Mouse (Mus musculus): Measurements from ENCODE around the gene Krtap4-1. TPM values are rescaled to one million over a fixed set of nuclear protein-coding genes. Genes with fewer than 3 reads are reported as not detected.

Gene Krtap4-1
- total RNA-seq, 2 experiments from 2014 or later, result not detected

DNA sequence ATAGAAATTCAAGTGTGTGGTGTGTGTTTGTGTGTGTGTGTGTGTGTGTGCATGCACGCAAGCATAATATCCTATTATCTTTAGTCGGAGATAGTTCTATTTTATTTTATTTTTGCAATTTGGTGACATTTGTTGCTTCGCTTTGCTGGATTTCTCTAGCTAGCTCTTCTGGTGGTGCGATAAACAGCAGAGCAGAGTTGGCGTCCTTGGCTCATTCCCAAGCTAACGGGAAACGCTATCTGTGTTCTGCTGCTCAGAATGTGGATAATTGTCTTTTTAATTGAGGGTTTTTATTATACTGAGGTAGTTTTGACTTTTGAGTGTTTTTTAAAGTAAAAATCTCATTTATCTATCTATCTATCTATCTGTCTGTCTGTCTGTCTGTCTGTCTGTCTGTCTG is 42.9 kb downstream of the Krtap4-1 start:
- peak; percentile 29 to 40 for DNase-seq (ENCODE audit: low spot score in 2 of 2)

DNA sequence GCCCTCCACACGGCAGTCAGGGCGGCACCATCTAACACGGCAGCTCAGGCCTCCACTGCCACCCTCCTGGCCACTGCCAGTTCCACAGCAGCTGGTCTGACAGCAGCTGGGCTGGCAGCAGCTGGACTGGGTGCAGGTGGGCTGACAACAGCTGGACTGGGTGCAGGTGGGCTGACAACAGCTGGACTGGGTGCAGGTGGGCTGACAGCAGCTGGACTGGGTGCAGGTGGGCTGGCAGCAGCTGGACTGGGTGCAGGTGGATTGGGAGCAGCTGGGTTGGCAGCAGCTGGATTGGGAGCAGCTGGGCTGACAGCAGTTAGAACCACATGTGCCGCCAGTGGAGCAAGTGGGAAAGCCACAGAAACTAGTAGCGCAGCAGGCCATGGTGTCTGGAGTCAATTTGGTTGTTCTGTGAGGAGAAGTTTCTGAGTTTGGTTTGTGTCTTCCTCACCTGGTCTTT is 44.8 kb downstream of the Krtap4-1 start, which contains the start of gene Krtap1-4:
Krtap1-4 (minus strand) TSS at position 410 of the 460 bp plus-strand sequence.
- DNase-seq (ENCODE audit: low spot score in 2 of 2), result no peak

DNA sequence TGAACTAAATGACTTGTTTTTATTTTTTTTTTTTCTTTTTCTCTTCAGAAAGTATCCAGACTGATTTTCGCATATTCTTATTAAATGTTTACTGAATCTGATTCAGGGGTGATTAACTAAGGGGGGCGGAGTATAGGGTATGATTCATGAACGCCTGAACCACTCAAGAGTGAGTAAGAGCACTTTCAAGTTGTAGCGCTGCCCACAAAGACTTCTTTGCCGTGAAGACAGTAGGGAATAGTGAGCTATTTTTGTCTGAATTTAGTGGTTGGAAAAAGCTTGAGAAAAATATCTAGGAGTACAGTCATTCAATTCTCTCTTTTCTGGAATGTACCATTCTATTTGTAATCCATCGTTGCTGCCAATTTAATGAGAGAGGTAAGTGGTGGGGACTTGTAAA is 46.5 kb downstream of the Krtap4-1 start:
- no peak for DNase-seq (ENCODE audit: low spot score in 2 of 2)

DNA sequence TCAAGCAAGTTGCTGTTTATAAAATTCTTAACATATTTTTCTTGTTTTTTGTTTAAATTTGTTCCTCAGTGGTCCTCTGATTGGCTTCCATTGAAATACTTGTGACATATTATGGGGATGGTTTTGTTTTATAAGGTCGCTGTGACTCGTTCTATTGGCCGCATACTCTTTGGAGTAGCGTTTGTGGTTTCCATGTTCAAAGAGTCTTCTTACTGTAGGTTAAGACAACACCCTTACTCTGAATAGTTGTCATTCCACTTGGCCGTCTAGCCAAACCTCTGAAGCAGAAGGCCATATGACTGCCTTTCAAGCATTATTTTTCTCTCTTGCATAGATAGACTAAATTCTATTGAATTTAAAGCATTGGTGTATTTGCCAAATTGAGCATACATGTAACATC is 47.0 kb downstream of the Krtap4-1 start:
- DNase-seq (ENCODE audit: low spot score in 2 of 2), result no peak

DNA sequence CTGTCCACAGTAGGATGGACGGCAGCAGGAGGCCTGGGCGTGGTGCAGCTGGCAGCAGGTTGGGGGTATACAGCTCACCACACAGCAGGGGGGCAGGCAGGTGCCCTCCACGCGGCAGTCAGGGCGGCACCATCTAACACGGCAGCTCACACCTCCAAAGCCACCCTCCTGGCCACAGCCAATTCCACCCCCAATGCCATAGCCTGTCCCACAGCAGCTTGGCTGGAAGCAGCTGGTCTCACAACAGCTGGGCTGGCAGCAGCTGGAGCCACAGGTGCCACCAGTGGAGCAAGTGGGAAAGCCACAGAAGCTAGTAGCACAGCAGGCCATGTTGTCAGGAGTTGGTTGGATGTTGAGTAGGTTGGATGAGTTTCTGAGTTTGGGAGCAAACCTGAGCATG is 47.4 kb downstream of the Krtap4-1 start, which contains the start of gene Krtap1-5:
Krtap1-5 (minus strand) TSS at position 381 of the 400 bp plus-strand sequence.
- DNase-seq (ENCODE audit: low spot score in 2 of 2), result no peak

Other genes starting within 250 kb of the Krtap4-1 start
- gene Krt10, start 238.9 kb downstream of the Krtap4-1 start, total RNA-seq (2021), result 10 to 100 TPM; 14.3 to 14.8 TPM
- 1 to 10 TPM; 1.5 to 1.6 TPM for gene Krt12, start 206.0 kb downstream of the Krtap4-1 start, total RNA-seq (2021)
- not detected for gene Krt20, start 190.1 kb downstream of the Krtap4-1 start, total RNA-seq (2021)
- gene Krt23, start 135.1 kb downstream of the Krtap4-1 start, total RNA-seq (2021), result not detected
- not detected for gene Krt39, start 106.9 kb downstream of the Krtap4-1 start, total RNA-seq (2021)
- not detected for gene Krt40, start 85.1 kb downstream of the Krtap4-1 start, total RNA-seq (2021)
- not detected for gene Krtap3-3, start 77.4 kb downstream of the Krtap4-1 start, total RNA-seq (2021)
- not detected for gene Krtap3-2, start 71.4 kb downstream of the Krtap4-1 start, total RNA-seq (2021)
- gene Gm11939, start 68.8 kb downstream of the Krtap4-1 start, total RNA-seq (2021), result not detected
- gene Krtap3-1, start 61.6 kb downstream of the Krtap4-1 start, total RNA-seq (2021), result not detected
- not detected for gene Krtap1-5, start 47.2 kb downstream of the Krtap4-1 start, total RNA-seq (2021)
- not detected for gene Krtap1-4, start 44.6 kb downstream of the Krtap4-1 start, total RNA-seq (2021)
- gene Krtap1-3, start 36.9 kb downstream of the Krtap4-1 start, total RNA-seq (2021), result not detected
- gene Krtap9-3, start 30.1 kb downstream of the Krtap4-1 start, total RNA-seq (2021), result not detected
- gene Gm11938, start 24.9 kb downstream of the Krtap4-1 start, total RNA-seq (2021), result not detected
- not detected for gene Gm11937, start 18.0 kb downstream of the Krtap4-1 start, total RNA-seq (2021)
- not detected for gene Krtap2-4, start 13.4 kb downstream of the Krtap4-1 start, total RNA-seq (2021)
- not detected for gene Gm11562, start 7.8 kb downstream of the Krtap4-1 start, total RNA-seq (2021)
- gene Krtap4-2, start 6.8 kb upstream of the Krtap4-1 start, total RNA-seq (2021), result not detected
- not detected for gene Krtap4-7, start 15.9 kb upstream of the Krtap4-1 start, total RNA-seq (2021)
- gene Gm11555, start 22.0 kb upstream of the Krtap4-1 start, total RNA-seq (2021), result not detected
- gene Gm11563, start 30.7 kb upstream of the Krtap4-1 start, total RNA-seq (2021), result not detected
- not detected for gene Krtap4-6, start 37.7 kb upstream of the Krtap4-1 start, total RNA-seq (2021)
- not detected for gene Gm14190, start 62.5 kb upstream of the Krtap4-1 start, total RNA-seq (2021)
- gene Gm14180, start 106.1 kb upstream of the Krtap4-1 start, total RNA-seq (2021), result not detected
- gene Gm11595, start 144.7 kb upstream of the Krtap4-1 start, total RNA-seq (2021), result not detected
- not detected for gene Krtap4-8, start 152.5 kb upstream of the Krtap4-1 start, total RNA-seq (2021)
- not detected for gene Krtap4-9, start 157.0 kb upstream of the Krtap4-1 start, total RNA-seq (2021)
- gene Gm11596, start 165.2 kb upstream of the Krtap4-1 start, total RNA-seq (2021), result not detected
- gene Gm11569, start 170.7 kb upstream of the Krtap4-1 start, total RNA-seq (2021), result not detected
- gene Gm11554, start 176.2 kb upstream of the Krtap4-1 start, total RNA-seq (2021), result not detected
- not detected for gene Krtap4-13, start 181.7 kb upstream of the Krtap4-1 start, total RNA-seq (2021)
- gene Gm11564, start 187.4 kb upstream of the Krtap4-1 start, total RNA-seq (2021), result not detected
- gene 2300003K06Rik, start 209.8 kb upstream of the Krtap4-1 start, total RNA-seq (2021), result not detected
- not detected for gene Krtap4-16, start 223.4 kb upstream of the Krtap4-1 start, total RNA-seq (2021)
- gene Gm11568, start 229.7 kb upstream of the Krtap4-1 start, total RNA-seq (2021), result not detected
- gene Gm11559, start 236.2 kb upstream of the Krtap4-1 start, total RNA-seq (2021), result not detected
- not detected for gene Krtap9-1, start 245.2 kb upstream of the Krtap4-1 start, total RNA-seq (2021)